Mouse (Mus musculus) heart, adult 2 months (tissue): ENCODE measurements around the gene Podnl1.

Experiments used
- CTCF ChIP-seq: fragments of 200-600 bp; IDR thresholded peaks from 2 replicates; pipeline ENCODE4 v1.8.1; 2022; ENCODE audit warnings: antibody characterized with exemption, mild to moderate bottlenecking, moderate library complexity
- EP300 ChIP-seq: fragments of 200-500 bp; IDR thresholded peaks from 2 replicates; pipeline ENCODE4 v1.6.1; 2011; ENCODE audit warnings: low read depth, low read length, control low read depth; ENCODE audit not compliant: insufficient read depth
- POLR2A ChIP-seq: fragments of 200-500 bp; IDR thresholded peaks from 2 replicates; pipeline ENCODE4 v1.6.1; 2011; ENCODE audit warnings: mild to moderate bottlenecking, low read depth, low read length, control low read depth; ENCODE audit not compliant: insufficient read depth

DNA sequence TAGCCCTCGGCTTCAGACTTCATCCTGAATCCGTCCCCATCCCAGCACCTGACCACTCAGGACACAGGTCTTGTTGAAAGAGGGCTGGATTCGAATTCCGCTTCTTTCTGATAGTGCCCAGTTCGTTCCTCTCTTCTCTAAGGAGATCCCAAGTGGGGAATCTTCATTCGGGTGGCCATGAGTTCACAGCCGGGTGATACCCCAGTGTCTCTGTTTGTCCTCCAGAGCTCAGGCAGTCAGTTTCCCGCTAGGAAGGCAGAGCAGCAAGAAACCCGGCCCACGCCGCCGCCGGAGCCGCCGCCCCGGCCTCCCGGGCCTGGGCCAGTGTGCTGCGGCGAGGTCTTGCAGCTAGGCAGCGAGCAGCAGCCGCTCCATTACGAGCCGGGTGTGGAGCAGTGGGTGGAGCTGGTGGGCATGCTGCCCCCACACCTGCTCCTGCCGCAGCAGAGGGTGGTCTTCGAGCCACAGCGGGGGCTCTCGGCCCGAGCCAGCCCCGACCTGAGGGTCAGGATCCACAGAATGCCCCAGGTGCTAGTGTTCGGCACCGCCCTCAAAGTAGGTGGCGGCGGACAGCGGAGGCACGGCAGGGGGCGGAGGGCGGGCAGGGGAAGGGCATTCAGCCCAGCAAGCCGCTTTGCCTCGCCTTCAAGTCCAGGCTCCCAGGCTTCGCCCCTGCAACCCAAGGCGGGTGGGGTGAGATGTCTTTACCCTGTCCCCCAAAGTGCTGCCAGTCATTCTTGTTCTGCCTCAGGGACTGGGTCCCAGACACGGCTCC is 41.3 kb upstream of the Podnl1 start:
- TF ChIP-seq CTCF (no peak), POLR2A (no peak), EP300 (no peak)
